Mouse (Mus musculus): ENCODE results near the gene Sdha. TPM values are rescaled to one million over a fixed set of nuclear protein-coding genes. Genes with fewer than 3 reads are reported as not detected.

Gene Sdha
- polyA plus RNA-seq, 1 experiment, result 163 TPM

DNA sequence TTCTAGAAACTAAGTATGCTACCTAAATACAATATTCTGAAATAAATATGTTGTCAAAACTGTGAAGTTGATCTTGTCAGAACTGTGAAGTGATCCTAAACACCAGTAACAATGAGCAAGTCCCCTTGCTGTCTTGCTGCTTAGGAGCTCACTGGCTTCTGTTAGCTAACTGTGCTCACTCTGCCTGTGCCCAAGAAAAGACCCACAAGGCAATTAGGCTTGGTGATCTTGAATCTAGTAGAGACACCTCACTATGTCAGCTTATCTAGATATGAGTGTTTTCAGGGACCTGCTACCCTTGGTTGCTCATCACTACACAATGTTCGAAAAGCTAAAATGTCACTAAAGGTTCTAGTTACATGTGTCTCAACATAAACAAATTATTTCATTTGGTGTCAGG lies 44.3 kb downstream of the Sdha start:
- H3K36me3 ChIP-seq (ENCODE audit: control insufficient read depth, insufficient read depth), result peaks cover 42% of the 10 kb centered on the region
- H3ac ChIP-seq (ENCODE audit: control insufficient read depth, insufficient read length), result no peak overlapping the region
- H3K27me3 ChIP-seq (ENCODE audit: control insufficient read depth, insufficient read depth, insufficient read length), result no peaks in the 10 kb centered on the region
- TF ChIP-seq MYOD1 (IDR thresholded peaks at IDR 0.05; ENCODE audit: control insufficient read depth in 1 of 3, insufficient read length in 2 of 3, low read depth in 2 of 3) (no peak), SRF (IDR thresholded peaks at IDR 0.05; ENCODE audit: control insufficient read depth, insufficient read length, low read depth) (no peak), POLR2AphosphoS2 (IDR thresholded peaks at IDR 0.05; ENCODE audit: insufficient read length, low read depth) (no peak), REST (IDR thresholded peaks at IDR 0.05; ENCODE audit: insufficient read depth, insufficient read length) (no peak), E2F4 (IDR thresholded peaks at IDR 0.05; ENCODE audit: insufficient read depth) (no peak), CEBPB (IDR thresholded peaks at IDR 0.05; ENCODE audit: insufficient read depth, poor library complexity, severe bottlenecking) (no peak), POLR2A (IDR thresholded peaks at IDR 0.05; ENCODE audit: insufficient read length, low read depth) (no peak), TCF3 (IDR thresholded peaks at IDR 0.05; ENCODE audit: insufficient read length, low read depth) (no peak), USF1 (IDR thresholded peaks at IDR 0.05; ENCODE audit: low read depth) (no peak), MYOG (IDR thresholded peaks at IDR 0.05; ENCODE audit: control insufficient read depth in 1 of 3, insufficient read depth in 1 of 3, insufficient read length in 2 of 3, low read depth in 2 of 3) (no peak), TCF12 (IDR thresholded peaks at IDR 0.05; ENCODE audit: insufficient read depth, poor library complexity, severe bottlenecking) (no peak), MAX (IDR thresholded peaks at IDR 0.05; ENCODE audit: low read depth) (no peak)
- no peak overlapping the region for H3K4me2 ChIP-seq (ENCODE audit: low read depth)
- H3K79me2 ChIP-seq (ENCODE audit: control insufficient read depth, insufficient read depth), result no peaks in the 10 kb centered on the region
- H3K4me3 ChIP-seq, result no peak overlapping the region

DNA sequence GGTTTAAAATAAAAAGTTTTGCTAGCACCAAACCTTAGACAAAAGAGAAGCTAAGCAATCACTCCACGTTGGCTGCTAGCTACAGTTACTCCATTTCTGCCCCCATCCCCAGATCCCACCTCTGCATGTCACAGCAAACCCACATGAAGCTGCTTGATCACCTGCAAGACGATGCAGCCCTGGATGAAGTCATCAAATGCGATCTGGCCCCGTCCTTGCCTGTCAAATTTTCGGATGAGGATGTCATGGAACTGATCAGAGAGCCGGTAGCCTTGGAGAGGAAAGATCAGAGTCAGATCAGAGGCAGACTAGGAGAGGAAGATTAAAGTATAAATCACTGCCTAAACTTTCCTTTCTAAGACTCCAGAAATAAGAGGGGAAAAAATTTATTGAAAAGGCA lies 44.7 kb downstream of the Sdha start:
- no peak overlapping the region for H3K4me3 ChIP-seq
- H3K27me3 ChIP-seq (ENCODE audit: control insufficient read depth, insufficient read depth, insufficient read length), result no peaks in the 10 kb centered on the region
- TF ChIP-seq USF1 (IDR thresholded peaks at IDR 0.05; ENCODE audit: low read depth) (no peak), TCF3 (IDR thresholded peaks at IDR 0.05; ENCODE audit: insufficient read length, low read depth) (no peak), MYOG (IDR thresholded peaks at IDR 0.05; ENCODE audit: control insufficient read depth in 1 of 3, insufficient read depth in 1 of 3, insufficient read length in 2 of 3, low read depth in 2 of 3) (no peak), CEBPB (IDR thresholded peaks at IDR 0.05; ENCODE audit: insufficient read depth, poor library complexity, severe bottlenecking) (no peak), MYOD1 (IDR thresholded peaks at IDR 0.05; ENCODE audit: control insufficient read depth in 1 of 3, insufficient read length in 2 of 3, low read depth in 2 of 3) (no peak), TCF12 (IDR thresholded peaks at IDR 0.05; ENCODE audit: insufficient read depth, poor library complexity, severe bottlenecking) (no peak), REST (IDR thresholded peaks at IDR 0.05; ENCODE audit: insufficient read depth, insufficient read length) (no peak), POLR2AphosphoS2 (IDR thresholded peaks at IDR 0.05; ENCODE audit: insufficient read length, low read depth) (no peak), SRF (IDR thresholded peaks at IDR 0.05; ENCODE audit: control insufficient read depth, insufficient read length, low read depth) (no peak), E2F4 (IDR thresholded peaks at IDR 0.05; ENCODE audit: insufficient read depth) (no peak), POLR2A (IDR thresholded peaks at IDR 0.05; ENCODE audit: insufficient read length, low read depth) (no peak), MAX (IDR thresholded peaks at IDR 0.05; ENCODE audit: low read depth) (no peak)
- H3K4me2 ChIP-seq (ENCODE audit: low read depth), result no peak overlapping the region
- H3ac ChIP-seq (ENCODE audit: control insufficient read depth, insufficient read length), result no peak overlapping the region
- H3K79me2 ChIP-seq (ENCODE audit: control insufficient read depth, insufficient read depth), result no peaks in the 10 kb centered on the region
- H3K36me3 ChIP-seq (ENCODE audit: control insufficient read depth, insufficient read depth), result peaks cover 42% of the 10 kb centered on the region

DNA sequence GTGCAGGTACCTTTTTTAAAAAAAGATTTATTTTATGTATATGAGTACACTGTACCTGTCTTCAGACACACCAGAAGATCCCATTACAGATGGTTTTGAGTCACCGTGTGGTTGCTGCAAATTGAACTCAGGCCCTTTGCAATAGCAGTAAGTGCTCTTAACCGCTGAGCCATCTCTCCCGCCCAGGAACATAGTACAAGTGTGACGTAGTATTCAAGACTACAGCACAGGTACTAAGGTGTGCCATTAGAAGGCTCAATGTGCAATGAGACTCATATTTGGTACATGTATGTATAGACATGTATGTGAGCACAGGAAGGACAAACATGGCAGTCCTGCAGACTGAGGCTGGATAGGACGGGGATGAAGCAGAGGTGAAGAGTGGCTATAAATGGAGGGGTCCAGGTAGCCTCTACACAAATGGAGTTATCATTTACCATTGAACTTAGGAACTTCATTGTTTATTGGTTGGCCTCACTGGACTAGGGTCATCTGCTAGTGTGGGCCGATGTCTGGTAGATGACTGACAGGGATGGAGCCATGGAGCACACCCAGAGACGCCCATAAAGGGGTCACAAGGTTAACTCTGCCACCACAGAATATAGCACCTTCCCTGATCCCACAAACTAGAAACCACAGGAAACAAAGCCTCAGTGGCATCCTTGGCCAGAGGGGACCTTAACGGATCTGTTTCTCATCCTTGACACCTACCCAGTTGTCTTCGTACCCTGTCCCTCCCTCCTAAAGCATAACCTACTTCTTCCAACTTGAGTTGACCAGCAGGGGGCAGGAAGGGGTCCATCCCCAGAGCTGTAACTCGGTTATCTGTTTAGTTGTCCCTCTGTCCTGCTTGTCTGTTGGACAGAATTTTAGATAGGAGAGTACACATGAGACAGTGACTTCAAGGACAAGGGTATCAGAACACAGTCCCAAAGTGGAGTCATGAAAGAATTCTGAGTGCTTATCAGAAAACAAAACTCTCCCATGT lies 47.7 kb downstream of the Sdha start:
- H3K27me3 ChIP-seq (ENCODE audit: control insufficient read depth, insufficient read depth, insufficient read length), result no peaks in the 10 kb centered on the region
- H3K4me3 ChIP-seq, result no peak overlapping the region
- no peak overlapping the region for H3ac ChIP-seq (ENCODE audit: control insufficient read depth, insufficient read length)
- H3K4me2 ChIP-seq (ENCODE audit: low read depth), result no peak overlapping the region
- TF ChIP-seq REST (IDR thresholded peaks at IDR 0.05; ENCODE audit: insufficient read depth, insufficient read length) (no peak), TCF12 (IDR thresholded peaks at IDR 0.05; ENCODE audit: insufficient read depth, poor library complexity, severe bottlenecking) (no peak), MAX (IDR thresholded peaks at IDR 0.05; ENCODE audit: low read depth) (no peak), E2F4 (IDR thresholded peaks at IDR 0.05; ENCODE audit: insufficient read depth) (no peak), TCF3 (IDR thresholded peaks at IDR 0.05; ENCODE audit: insufficient read length, low read depth) (no peak), MYOD1 (IDR thresholded peaks at IDR 0.05; ENCODE audit: control insufficient read depth in 1 of 3, insufficient read length in 2 of 3, low read depth in 2 of 3) (no peak), SRF (IDR thresholded peaks at IDR 0.05; ENCODE audit: control insufficient read depth, insufficient read length, low read depth) (no peak), CEBPB (IDR thresholded peaks at IDR 0.05; ENCODE audit: insufficient read depth, poor library complexity, severe bottlenecking) (no peak), MYOG (IDR thresholded peaks at IDR 0.05; ENCODE audit: control insufficient read depth in 1 of 3, insufficient read depth in 1 of 3, insufficient read length in 2 of 3, low read depth in 2 of 3) (no peak), USF1 (IDR thresholded peaks at IDR 0.05; ENCODE audit: low read depth) (no peak), POLR2AphosphoS2 (IDR thresholded peaks at IDR 0.05; ENCODE audit: insufficient read length, low read depth) (no peak), POLR2A (IDR thresholded peaks at IDR 0.05; ENCODE audit: insufficient read length, low read depth) (no peak)
- H3K36me3 ChIP-seq (ENCODE audit: control insufficient read depth, insufficient read depth), result peaks cover 26% of the 10 kb centered on the region
- H3K79me2 ChIP-seq (ENCODE audit: control insufficient read depth, insufficient read depth), result no peaks in the 10 kb centered on the region

DNA sequence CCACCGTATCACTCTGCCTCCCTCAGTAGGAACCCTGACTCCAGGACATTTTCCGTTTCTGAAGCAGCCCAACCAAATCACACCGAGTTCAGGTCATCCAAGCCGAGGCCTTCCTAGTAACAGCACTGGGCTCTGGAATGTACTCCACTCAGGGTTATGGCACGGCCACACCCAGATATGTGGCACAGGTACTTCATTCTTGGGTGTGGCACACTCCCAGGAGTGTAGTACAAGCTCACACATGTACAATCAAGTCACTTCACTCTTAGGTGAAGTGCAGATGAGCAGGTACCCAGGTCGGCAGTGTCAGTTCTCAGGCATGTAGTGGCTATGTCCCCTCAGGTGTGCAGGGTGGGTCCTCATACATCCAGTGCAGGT lies 48.5 kb downstream of the Sdha start:
- Histone ChIP-seq H3K36me3 (ENCODE audit: control insufficient read depth, insufficient read depth) (peaks cover 21% of the 10 kb centered on the region), H3K79me2 (ENCODE audit: control insufficient read depth, insufficient read depth) (no peaks in the 10 kb centered on the region), H3K4me2 (ENCODE audit: low read depth) (no peak overlapping the region), H3K27me3 (ENCODE audit: control insufficient read depth, insufficient read depth, insufficient read length) (no peaks in the 10 kb centered on the region), H3ac (ENCODE audit: control insufficient read depth, insufficient read length) (no peak overlapping the region), H3K4me3 (no peak overlapping the region)
- TF ChIP-seq SRF (IDR thresholded peaks at IDR 0.05; ENCODE audit: control insufficient read depth, insufficient read length, low read depth) (no peak), CEBPB (IDR thresholded peaks at IDR 0.05; ENCODE audit: insufficient read depth, poor library complexity, severe bottlenecking) (no peak), MYOD1 (IDR thresholded peaks at IDR 0.05; ENCODE audit: control insufficient read depth in 1 of 3, insufficient read length in 2 of 3, low read depth in 2 of 3) (no peak), TCF3 (IDR thresholded peaks at IDR 0.05; ENCODE audit: insufficient read length, low read depth) (no peak), REST (IDR thresholded peaks at IDR 0.05; ENCODE audit: insufficient read depth, insufficient read length) (no peak), E2F4 (IDR thresholded peaks at IDR 0.05; ENCODE audit: insufficient read depth) (no peak), POLR2A (IDR thresholded peaks at IDR 0.05; ENCODE audit: insufficient read length, low read depth) (no peak), TCF12 (IDR thresholded peaks at IDR 0.05; ENCODE audit: insufficient read depth, poor library complexity, severe bottlenecking) (no peak), MAX (IDR thresholded peaks at IDR 0.05; ENCODE audit: low read depth) (no peak), MYOG (IDR thresholded peaks at IDR 0.05; ENCODE audit: control insufficient read depth in 1 of 3, insufficient read depth in 1 of 3, insufficient read length in 2 of 3, low read depth in 2 of 3) (no peak)
